Mouse (Mus musculus) gonadal fat pad, adult 2 months (tissue): ENCODE measurements at regions not wholly inside any gene's neighbourhood (a gene's known extent, or its start where the extent isn't known, plus 50 kb on each side); places are given as distances from the start of the nearest gene placed in this dataset.
A peak's percentile ranks its signal among the peaks of the same experiment; 100 is the strongest.

Experiments
- DNase-seq: peaks from one replicate; pipeline ENCODE4 v3.0.0-alpha.2; 2012; ENCODE audit warnings: low read depth

DNA sequence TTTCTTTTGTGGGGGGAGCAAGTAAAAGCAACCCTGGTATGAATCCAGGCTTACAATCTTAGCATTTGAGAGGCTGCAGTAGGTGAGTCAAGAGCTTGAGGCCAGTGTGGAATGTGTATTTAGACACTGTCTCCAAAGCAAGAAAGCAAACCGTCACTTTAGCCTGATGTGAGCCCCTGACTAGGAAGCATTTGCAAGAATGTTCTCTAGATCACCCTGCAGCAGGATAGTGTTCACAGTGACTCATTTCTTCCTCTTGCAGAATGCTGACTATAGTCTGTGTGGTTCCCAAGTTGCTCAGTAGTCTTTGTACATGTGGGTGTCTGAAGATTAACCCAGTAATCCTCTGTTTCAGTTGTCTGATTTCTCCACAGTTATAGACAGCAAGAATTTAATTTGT lies 88.7 kb upstream of the Nectin3 start:
- DNase-seq = peak; percentile 4

- no peak for DNase-seq
These were observed 86.2 kb upstream of the Nectin3 start for GRCm38 (mm10) chr16:46584502-46584901.

GRCm38 (mm10) chr16:46581115-46581514 lies 82.8 kb upstream of the Nectin3 start:
- no peak for DNase-seq

- no peak for DNase-seq
These were observed 75.9 kb upstream of the Nectin3 start for GRCm38 (mm10) chr16:46574221-46574620.

DNA sequence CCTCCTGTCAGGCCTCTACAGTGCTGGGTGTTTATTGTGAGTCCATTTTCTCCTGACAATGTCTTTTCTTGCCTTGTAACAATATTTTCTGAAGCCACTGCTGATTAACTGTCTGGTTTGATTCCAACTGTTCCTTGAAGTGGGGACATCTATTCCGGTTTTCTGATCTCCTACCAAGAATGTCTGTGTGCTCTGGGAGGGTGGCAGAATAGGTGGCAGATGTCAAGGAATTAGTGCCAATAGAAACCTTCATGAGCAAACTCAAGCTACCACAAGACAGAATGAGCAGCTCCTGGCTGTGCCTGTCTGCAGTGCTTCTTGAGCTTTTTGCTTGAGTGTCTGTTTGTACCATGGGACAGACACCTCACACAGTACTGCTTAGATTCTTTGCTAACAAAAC lies 69.1 kb upstream of the Nectin3 start:
- DNase-seq = no peak

DNA sequence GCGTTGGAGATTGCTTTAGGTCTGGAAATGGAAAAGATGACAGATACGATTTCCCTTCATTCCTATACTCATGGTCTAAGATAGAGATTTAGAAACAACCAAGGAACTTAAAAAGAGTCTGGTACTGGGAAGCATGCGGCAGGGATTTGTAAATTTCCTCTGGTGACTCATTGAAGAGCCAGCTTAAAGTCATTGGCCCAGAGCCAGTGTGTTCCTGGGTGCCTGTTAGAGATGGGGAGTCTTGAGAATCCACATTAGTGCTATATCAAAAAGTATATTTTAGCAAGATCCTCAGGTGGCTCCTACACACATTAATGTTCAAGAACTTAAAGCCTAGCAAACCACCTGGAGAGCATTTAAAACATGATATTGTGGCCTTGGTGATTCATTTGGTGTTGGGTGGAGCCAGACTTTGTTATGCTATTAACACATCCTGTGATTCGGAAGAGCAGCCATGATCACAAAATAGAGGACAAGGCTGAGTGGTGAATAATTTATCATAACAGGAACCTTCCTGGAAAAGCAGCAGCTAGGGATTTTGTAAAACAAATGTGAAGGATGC lies 67.8 kb upstream of the Nectin3 start:
- DNase-seq = no peak

DNA sequence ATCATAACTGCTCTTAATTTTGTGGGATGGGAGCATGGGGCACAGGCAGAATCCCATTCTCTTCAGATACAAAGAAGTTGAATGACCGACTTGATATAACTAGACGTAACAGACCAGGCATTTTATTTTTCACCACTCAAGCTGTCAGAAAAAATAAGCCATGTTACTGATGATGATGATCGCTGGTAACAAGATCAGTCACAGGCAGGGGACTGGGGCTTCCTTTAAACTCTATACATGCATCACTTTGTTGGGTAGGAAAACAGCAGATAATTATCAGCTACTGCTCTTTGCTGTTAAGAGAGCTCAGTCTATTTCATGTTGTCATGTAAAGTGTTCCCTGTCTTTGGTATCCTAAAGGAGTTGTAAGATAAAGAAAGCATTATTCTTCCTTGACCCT lies 59.0 kb upstream of the Nectin3 start:
- DNase-seq = no peak

GRCm38 (mm10) chr16:46548207-46548606 lies 49.9 kb upstream of the Nectin3 start:
- no peak for DNase-seq
